Comparison of ENCODE assay signal across 19 mouse cellular contexts in genomic region chr11:83817994-83818393, GRCm38 (mm10). TPM values are rescaled to one million over a fixed set of nuclear protein-coding genes. Genes with fewer than 3 reads are reported as not detected.
A peak's percentile ranks its signal among the peaks of the same experiment; 100 is the strongest.
DNase-seq lines count a peak whose midpoint lies in the region; ATAC-seq lines count a peak whose summit lies in the region.
"Had no signal": no experiment of that assay in that cellular context is flagged by ENCODE, and none has a peak within 500 bp of the region (broad histone marks: within the 10 kb centered on the region; RNA-seq: fewer than 3 reads in every experiment).

No protein-coding gene starts in this region.

- no peak for ATAC-seq in monocyte, adult 5-6 weeks (replicated peaks; ENCODE audit: insufficient number of reproducible peaks, low FRiP score, low TSS enrichment, poor library complexity, severe bottlenecking)

- peak; percentile 28 to 40 for DNase-seq in cerebellum, postnatal 14 days
- no peak for DNase-seq in cerebellum, adult 9-10 months
- peak; percentile 17 for DNase-seq in MN1 (ENCODE audit: low spot score)
- DNase-seq in kidney, adult 8-10 months, result peak; percentile 41 to 49
- peak; percentile 41 for DNase-seq in kidney, postnatal 10 days
- no peak for DNase-seq in right cerebral cortex, postnatal 14 days
- DNase-seq in liver, result no peak
- DNase-seq: adrenal gland, postnatal 14 days; cerebellum, adult 11 months; gastrocnemius, postnatal 36 days; heart, adult 18-20 months; layer of hippocampus, postnatal 36 days; lung, postnatal 36 days; retina, postnatal 1 day; right cerebral cortex, postnatal 25 days; thymus, postnatal 14 days had no signal

RNA-seq across cellular contexts. Expression of gene Hnf1b, which starts 31.9 kb away (rescaled TPM):
- total RNA-seq in monocyte, adult 5-6 weeks (2017), result not detected in 3 replicates
- total RNA-seq: gastrocnemius, postnatal 36 days; hematopoietic stem cell, adult 5-6 weeks; megakaryocyte, adult 5-6 weeks had no signal

Comparison
In these comparisons a context has a peak if more than half of its experiments do, and no peak if none do; other contexts are left out.
1. DNase-seq: peak in cerebellum, postnatal 14 days (2 of 2), MN1 (single experiment), kidney, adult 8-10 months (2 of 2) and kidney, postnatal 10 days (single experiment); none in cerebellum, adult 9-10 months (single experiment), right cerebral cortex, postnatal 14 days (single experiment) and liver (single experiment).